Mouse (Mus musculus) forebrain, embryonic 12.5 days (tissue): ENCODE measurements at regions not wholly inside any gene's neighbourhood (a gene's known extent, or its start where the extent isn't known, plus 50 kb on each side); places are given as distances from the start of the nearest gene placed in this dataset.

ENCODE experiments used
- ATAC-seq: fragments of 200-750 bp; cut with Nextera tagmentation; 2 replicates; pipeline ENCODE4 v1.8.0; 2017; ENCODE audit warnings: moderate TSS enrichment; ENCODE audit not compliant: low FRiP score
- H3K27ac ChIP-seq: fragments of 300-500 bp; sonication (generic); 2 replicates; pipeline ENCODE4 v1.5.1; 2016; ENCODE audit warnings: mild to moderate bottlenecking
- H3K27me3 ChIP-seq: fragments of 300-500 bp; sonication (generic); 2 replicates; pipeline ENCODE4 v1.6.1; 2016; ENCODE audit warnings: mild to moderate bottlenecking
- H3K36me3 ChIP-seq: fragments of 300-500 bp; sonication (generic); replicated peaks from 2 replicates; pipeline ENCODE4 v1.6.1; 2016; ENCODE audit warnings: mild to moderate bottlenecking
- H3K4me1 ChIP-seq: fragments of 300-500 bp; sonication (generic); 2 replicates; pipeline ENCODE4 v1.6.1; 2016
- H3K4me2 ChIP-seq: fragments of 300-500 bp; sonication (generic); 2 replicates; pipeline ENCODE4 v1.6.1; 2016; ENCODE audit warnings: mild to moderate bottlenecking, moderate library complexity
- H3K4me3 ChIP-seq: fragments of 300-500 bp; sonication (generic); replicated peaks from 2 replicates; pipeline ENCODE4 v1.5.1; 2016; ENCODE audit warnings: mild to moderate bottlenecking
- H3K9ac ChIP-seq: fragments of 300-500 bp; sonication (generic); 2 replicates; pipeline ENCODE4 v1.6.1; 2016; ENCODE audit warnings: mild to moderate bottlenecking
- H3K9me3 ChIP-seq: fragments of 300-500 bp; sonication (generic); 2 replicates; pipeline ENCODE4 v1.6.1; 2016
- WGBS: fragments of 180-500 bp; shearing (Covaris S2); methylation state at CpG from one replicate; pipeline ENCODE4 v1.1.7; 2016; 5-methylcytosine and 5-hydroxymethylcytosine counted together

GRCm38 (mm10) chr8:103023237-103023636, 237.8 kb upstream of the Cdh11 start:
- Histone ChIP-seq H3K27ac (no peak overlapping the region), H3K9ac (no peak overlapping the region), H3K36me3 (no peaks in the 10 kb centered on the region), H3K4me3 (no peak overlapping the region), H3K9me3 (no peaks in the 10 kb centered on the region), H3K27me3 (no peaks in the 10 kb centered on the region), H3K4me1 (no peaks in the 10 kb centered on the region), H3K4me2 (no peak overlapping the region)
- no peak for ATAC-seq
- WGBS = 50% methylated on average over 1 of the region's 1 CpGs

- Histone ChIP-seq H3K9ac (no peak overlapping the region), H3K9me3 (no peaks in the 10 kb centered on the region), H3K4me3 (no peak overlapping the region), H3K4me1 (no peaks in the 10 kb centered on the region), H3K36me3 (no peaks in the 10 kb centered on the region), H3K4me2 (no peak overlapping the region), H3K27ac (no peak overlapping the region), H3K27me3 (no peaks in the 10 kb centered on the region)
- no peak for ATAC-seq
- 96% methylated on average over 1 of the region's 1 CpGs for WGBS
Observed at GRCm38 (mm10) chr8:103031708-103032107, 246.3 kb upstream of the Cdh11 start.

DNA sequence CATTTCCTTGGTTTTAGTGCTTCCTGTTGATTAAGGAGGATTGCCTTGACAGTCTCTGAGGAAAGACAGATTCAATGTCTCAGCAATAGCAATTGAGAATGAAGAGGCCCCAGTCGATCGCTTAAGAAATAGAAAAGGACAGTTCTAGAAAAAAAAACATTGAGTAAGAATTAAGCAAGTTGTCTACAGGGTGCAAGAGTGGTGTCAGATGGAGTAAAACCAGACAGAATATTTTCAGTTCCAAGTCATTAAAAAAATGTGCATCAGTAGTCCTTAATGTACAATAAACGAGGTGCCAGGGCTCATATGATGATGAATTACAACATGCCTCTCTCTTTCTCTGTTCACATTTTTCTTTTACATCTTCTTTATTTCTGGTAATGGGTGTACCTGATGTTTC, 248.5 kb upstream of the Cdh11 start:
- WGBS = 88% methylated on average over 3 of the region's 3 CpGs
- Histone ChIP-seq H3K4me3 (no peak overlapping the region), H3K27me3 (no peaks in the 10 kb centered on the region), H3K27ac (no peak overlapping the region), H3K4me1 (no peaks in the 10 kb centered on the region), H3K9ac (no peak overlapping the region), H3K4me2 (no peak overlapping the region), H3K36me3 (no peaks in the 10 kb centered on the region), H3K9me3 (no peaks in the 10 kb centered on the region)
- no peak for ATAC-seq

DNA sequence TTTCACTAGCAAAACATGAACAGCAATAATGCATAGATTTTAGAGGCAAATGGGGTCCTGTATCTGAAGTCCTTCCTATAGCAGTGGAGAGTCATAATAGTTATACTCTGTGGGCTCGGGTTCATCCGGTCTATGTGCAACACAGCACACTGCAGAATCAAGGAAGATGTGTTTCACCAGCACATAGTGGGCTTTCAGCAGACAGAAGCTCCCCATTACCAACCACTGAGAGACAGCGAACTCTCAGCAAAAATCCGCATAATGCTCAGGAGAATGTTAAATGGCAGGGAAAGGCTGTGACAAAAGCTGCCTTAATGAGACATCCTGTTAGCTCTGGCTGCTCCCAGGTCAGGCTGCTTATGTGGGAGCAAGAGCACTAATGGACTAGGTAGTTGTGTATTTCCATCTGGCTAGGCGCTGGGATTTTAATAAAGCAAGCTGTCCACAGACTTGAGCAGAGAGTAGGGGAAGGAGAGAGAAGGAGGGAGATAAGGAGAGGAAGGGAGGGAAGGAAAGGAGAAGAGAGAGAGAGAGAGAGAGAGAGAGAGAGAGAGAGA, 286.7 kb upstream of the Cdh11 start:
- peak; percentile 71 for ATAC-seq
- Histone ChIP-seq H3K9me3 (no peaks in the 10 kb centered on the region), H3K4me1 (peaks cover 12% of the 10 kb centered on the region), H3K4me3 (no peak overlapping the region), H3K27ac (peak overlapping the region; percentile 59), H3K36me3 (no peaks in the 10 kb centered on the region), H3K27me3 (no peaks in the 10 kb centered on the region), H3K9ac (no peak overlapping the region), H3K4me2 (no peak overlapping the region)
- WGBS = 43% methylated on average over 5 of the region's 5 CpGs

- Histone ChIP-seq H3K27me3 (no peaks in the 10 kb centered on the region), H3K4me1 (peaks cover 12% of the 10 kb centered on the region), H3K27ac (peak overlapping the region; percentile 59), H3K4me2 (no peak overlapping the region), H3K9me3 (no peaks in the 10 kb centered on the region), H3K9ac (no peak overlapping the region), H3K36me3 (no peaks in the 10 kb centered on the region), H3K4me3 (no peak overlapping the region)
- peak; percentile 81 for ATAC-seq
- 13% methylated on average over 1 of the region's 1 CpGs for WGBS
Observed at GRCm38 (mm10) chr8:103072646-103073045, 287.2 kb upstream of the Cdh11 start.

DNA sequence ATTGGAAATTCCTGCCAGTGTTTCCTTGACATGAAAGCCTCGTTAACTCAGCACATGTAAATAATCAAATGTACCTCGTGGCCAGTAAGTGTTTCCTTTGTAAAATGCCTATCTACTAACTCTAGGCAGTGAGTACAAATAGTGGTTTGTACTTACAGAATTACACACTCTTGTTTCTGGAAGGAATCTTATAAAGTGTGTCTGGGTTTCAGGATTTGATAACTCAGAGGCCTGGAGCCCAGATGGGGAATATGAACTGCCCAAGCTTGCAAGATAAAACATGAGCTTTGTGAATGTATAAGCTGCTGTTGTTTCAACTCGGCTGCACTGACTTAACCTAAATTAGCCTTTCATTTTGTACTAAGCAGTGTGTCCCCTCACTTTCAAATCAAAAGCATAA, 293.1 kb upstream of the Cdh11 start:
- no peak overlapping the region for H3K27ac ChIP-seq
- no peaks in the 10 kb centered on the region for H3K9me3 ChIP-seq
- ATAC-seq = no peak
- no peak overlapping the region for H3K4me3 ChIP-seq
- H3K9ac ChIP-seq = no peak overlapping the region
- WGBS = 33% methylated on average over 3 of the region's 3 CpGs
- H3K4me1 ChIP-seq = no peaks in the 10 kb centered on the region
- H3K27me3 ChIP-seq = no peaks in the 10 kb centered on the region
- H3K36me3 ChIP-seq = no peaks in the 10 kb centered on the region
- H3K4me2 ChIP-seq = no peak overlapping the region

DNA sequence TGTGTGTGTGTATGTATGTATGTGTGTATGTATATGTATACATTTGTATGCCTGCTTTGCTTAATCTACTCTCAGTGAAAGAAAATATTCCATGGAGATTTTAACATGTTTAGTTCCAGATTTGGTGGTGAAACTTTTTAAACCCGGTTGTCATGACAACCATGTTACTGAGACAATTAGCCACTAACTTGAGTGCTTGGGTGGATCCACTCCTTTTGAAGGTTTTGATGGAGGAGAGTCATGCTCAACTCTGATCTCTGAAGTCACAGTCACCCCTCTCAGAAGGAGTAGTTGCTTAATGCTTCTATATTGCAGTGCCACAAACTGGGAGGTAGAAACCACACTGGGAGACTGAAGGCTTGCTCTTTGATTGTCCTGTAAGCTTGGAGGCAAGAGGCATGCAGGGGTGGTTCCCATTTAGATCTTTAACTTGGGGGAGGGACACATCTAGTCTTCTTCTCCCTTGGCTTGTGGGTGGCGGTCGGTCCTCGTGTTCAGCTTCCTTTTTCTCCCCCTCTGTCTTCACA, 301.6 kb upstream of the Cdh11 start:
- H3K36me3 ChIP-seq = no peaks in the 10 kb centered on the region
- H3K27me3 ChIP-seq = no peaks in the 10 kb centered on the region
- 48% methylated on average over 4 of the region's 4 CpGs for WGBS
- ATAC-seq = no peak
- H3K9me3 ChIP-seq = no peaks in the 10 kb centered on the region
- no peak overlapping the region for H3K9ac ChIP-seq
- H3K4me3 ChIP-seq = no peak overlapping the region
- no peak overlapping the region for H3K27ac ChIP-seq
- peaks cover 3% of the 10 kb centered on the region; the same call in 1 of the 2 replicates for H3K4me1 ChIP-seq
- no peak overlapping the region for H3K4me2 ChIP-seq

DNA sequence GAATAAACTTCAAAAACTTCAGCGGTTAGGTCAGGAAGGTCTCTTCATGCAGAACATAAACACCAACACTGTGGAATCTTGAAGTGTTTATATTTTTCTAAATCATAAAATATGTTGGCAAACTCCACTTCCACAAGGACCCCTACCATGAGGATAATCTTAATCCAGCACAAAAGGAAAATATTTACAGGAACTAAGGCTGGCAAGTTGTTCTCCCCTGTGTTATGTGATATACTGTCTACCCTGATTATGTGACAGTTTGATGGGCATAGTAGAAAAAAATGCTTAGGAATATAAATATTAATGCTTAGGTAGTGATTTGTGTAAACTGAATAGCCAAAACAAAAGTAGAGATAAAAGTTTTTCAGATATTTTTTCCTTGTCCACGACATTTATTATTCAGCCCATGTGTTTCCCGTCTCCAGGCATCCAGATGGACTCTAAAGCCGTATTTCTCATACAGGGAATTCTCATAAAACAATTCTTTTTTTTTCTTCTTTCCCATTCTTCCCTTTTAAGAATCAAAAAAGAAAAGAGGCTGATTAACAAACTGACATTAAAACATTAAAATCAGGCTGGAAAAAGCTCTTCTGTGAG, 311.2 kb upstream of the Cdh11 start:
- Histone ChIP-seq H3K27ac (no peak overlapping the region), H3K27me3 (no peaks in the 10 kb centered on the region), H3K4me2 (no peak overlapping the region), H3K4me1 (no peaks in the 10 kb centered on the region), H3K9me3 (no peaks in the 10 kb centered on the region), H3K9ac (no peak overlapping the region), H3K36me3 (no peaks in the 10 kb centered on the region), H3K4me3 (no peak overlapping the region)
- 83% methylated on average over 4 of the region's 4 CpGs for WGBS
- ATAC-seq = no peak

GRCm38 (mm10) chr8:103125581-103125980, 340.1 kb upstream of the Cdh11 start:
- no peaks in the 10 kb centered on the region for H3K9me3 ChIP-seq
- WGBS = 85% methylated on average over 7 of the region's 7 CpGs

GRCm38 (mm10) chr8:103138136-103138535, 352.7 kb upstream of the Cdh11 start:
- no peak overlapping the region for H3K4me2 ChIP-seq
- no peak overlapping the region for H3K4me3 ChIP-seq
- no peaks in the 10 kb centered on the region for H3K36me3 ChIP-seq
- no peaks in the 10 kb centered on the region for H3K27me3 ChIP-seq
- H3K27ac ChIP-seq = no peak overlapping the region
- H3K9ac ChIP-seq = no peak overlapping the region
- WGBS = 78% methylated on average over 1 of the region's 1 CpGs
- ATAC-seq = no peak
- H3K4me1 ChIP-seq = no peaks in the 10 kb centered on the region
- H3K9me3 ChIP-seq = no peaks in the 10 kb centered on the region

More at GRCm38 (mm10) chr8:103125581-103125980, 340.1 kb upstream of the Cdh11 start:
- Histone ChIP-seq H3K4me1 (no peaks in the 10 kb centered on the region), H3K9ac (no peak overlapping the region), H3K36me3 (no peaks in the 10 kb centered on the region), H3K27ac (no peak overlapping the region), H3K4me3 (no peak overlapping the region), H3K27me3 (no peaks in the 10 kb centered on the region), H3K4me2 (no peak overlapping the region)
- ATAC-seq = no peak

DNA sequence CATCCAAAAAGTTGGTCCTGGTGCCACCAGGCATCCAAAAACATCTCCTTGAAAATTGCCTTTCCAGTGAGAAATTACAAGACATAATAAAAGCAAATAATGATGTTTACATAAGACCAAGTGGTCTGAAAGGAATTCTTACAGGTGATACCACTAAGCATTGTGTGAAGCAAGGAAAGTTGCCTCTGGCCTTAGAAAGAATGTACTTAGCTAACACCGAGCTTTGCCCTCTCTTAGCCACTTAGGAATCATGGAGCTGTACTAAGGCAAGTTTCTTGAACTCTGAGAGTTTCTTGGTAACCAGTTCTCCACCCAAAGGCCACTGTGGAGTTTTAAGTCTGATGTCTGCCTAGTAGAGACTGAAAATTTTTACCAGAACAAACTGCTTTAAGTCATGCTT, 359.4 kb upstream of the Cdh11 start:
- ATAC-seq = no peak
- H3K36me3 ChIP-seq = no peaks in the 10 kb centered on the region
- 56% methylated on average over 1 of the region's 1 CpGs for WGBS
- H3K4me3 ChIP-seq = no peak overlapping the region
- H3K9me3 ChIP-seq = no peaks in the 10 kb centered on the region
- H3K4me1 ChIP-seq = peaks cover 11% of the 10 kb centered on the region
- no peak overlapping the region for H3K4me2 ChIP-seq
- H3K9ac ChIP-seq = no peak overlapping the region
- H3K27me3 ChIP-seq = 0 out of 2 replicates have a peak, but pooled peaks cover 5% of the 10 kb centered on the region
- no peak overlapping the region for H3K27ac ChIP-seq

- Histone ChIP-seq H3K36me3 (no peaks in the 10 kb centered on the region), H3K27ac (no peak overlapping the region), H3K4me2 (no peak overlapping the region), H3K4me3 (no peak overlapping the region), H3K9ac (no peak overlapping the region), H3K27me3 (0 out of 2 replicates have a peak, but pooled peaks cover 5% of the 10 kb centered on the region), H3K9me3 (no peaks in the 10 kb centered on the region), H3K4me1 (peaks cover 11% of the 10 kb centered on the region)
- peak; percentile 72 for ATAC-seq
- 29% methylated on average over 4 of the region's 4 CpGs for WGBS
Observed at GRCm38 (mm10) chr8:103148013-103148412, 362.6 kb upstream of the Cdh11 start.

- Histone ChIP-seq H3K9me3 (no peaks in the 10 kb centered on the region), H3K4me2 (no peak overlapping the region), H3K4me3 (no peak overlapping the region), H3K9ac (no peak overlapping the region), H3K4me1 (peaks cover 11% of the 10 kb centered on the region), H3K36me3 (no peaks in the 10 kb centered on the region), H3K27ac (0 out of 2 replicates have a peak overlapping the region, but pooled peaks have one; percentile 42), H3K27me3 (0 out of 2 replicates have a peak, but pooled peaks cover 5% of the 10 kb centered on the region)
- 40% methylated on average over 10 of the region's 10 CpGs for WGBS
- peak; percentile 20; the same call in 1 of the 2 replicates for ATAC-seq
Observed at GRCm38 (mm10) chr8:103148447-103148846, 363.0 kb upstream of the Cdh11 start.
